Mouse (Mus musculus) left cerebral cortex, adult 2 months (tissue): ENCODE data around the gene Wdhd1. TPM values are rescaled to one million over a fixed set of nuclear protein-coding genes. Genes with fewer than 3 reads are reported as not detected.

ENCODE experiments used
- DNase-seq, 2 experiments: peaks; one replicate each; pipeline ENCODE4 v3.0.0; 2021 to 2022; ENCODE audit warnings: low spot score in 2 of 2, mixed read lengths in 1 of 2; ENCODE audit errors: extremely low spot score in 1 of 2
- H3K27ac ChIP-seq: fragments of 200-600 bp; 2 replicates; pipeline ENCODE4 v1.8.1; 2022
- H3K4me3 ChIP-seq: fragments of 200-600 bp; 2 replicates; pipeline ENCODE4 v1.8.1; 2022
- CTCF ChIP-seq: fragments of 200-600 bp; IDR thresholded peaks from 2 replicates; pipeline ENCODE4 v1.8.1; 2022; ENCODE audit warnings: antibody characterized with exemption, mild to moderate bottlenecking, moderate library complexity
- intact Hi-C: fragments of 180-260 bp; cut with DNase I; formaldehyde crosslinking; loops from one replicate; pipeline ENCODE4 v1.15.1; 2025
- total RNA-seq, 2 experiments: library from RNA; stranded (reverse); gene quantifications; 2 replicates each; pipeline ENCODE4 v1.2.3; 2021

Wdhd1 gene
- total RNA-seq, 2 experiments from 2014 or later = 4.9 to 6.8 TPM

GRCm38 (mm10) chr14:47216541-47216940 is 60.1 kb downstream of the Wdhd1 start:
- no peak for TF ChIP-seq CTCF
- intact Hi-C loops = no loop called here
- no peak overlapping the region for H3K4me3 ChIP-seq
- H3K27ac ChIP-seq = no peak overlapping the region
- DNase-seq = no peak

GRCm38 (mm10) chr14:47214367-47214766 is 62.3 kb downstream of the Wdhd1 start:
- DNase-seq = no peak
- intact Hi-C loops = no loop called here
- H3K27ac ChIP-seq = no peak overlapping the region
- no peak overlapping the region for H3K4me3 ChIP-seq
- no peak for TF ChIP-seq CTCF

GRCm38 (mm10) chr14:47213305-47213704 is 63.4 kb downstream of the Wdhd1 start:
- TF ChIP-seq CTCF = no peak
- H3K4me3 ChIP-seq = no peak overlapping the region
- intact Hi-C loops = no loop called here

GRCm38 (mm10) chr14:47209669-47210164 is 66.9 kb downstream of the Wdhd1 start:
- no peak for DNase-seq
- TF ChIP-seq CTCF = no peak
- no peak overlapping the region for H3K4me3 ChIP-seq
- no peak overlapping the region for H3K27ac ChIP-seq
- intact Hi-C loops = no loop called here

More at GRCm38 (mm10) chr14:47213305-47213704, 63.4 kb downstream of the Wdhd1 start:
- no peak for DNase-seq
- H3K27ac ChIP-seq = no peak overlapping the region

GRCm38 (mm10) chr14:47208564-47209493 is 67.8 kb downstream of the Wdhd1 start:
- Histone ChIP-seq H3K27ac (no peak overlapping the region), H3K4me3 (no peak overlapping the region)
- TF ChIP-seq CTCF = no peak
- DNase-seq = no peak
- intact Hi-C loops = no loop called here

- DNase-seq = no peak
- no peak overlapping the region for H3K27ac ChIP-seq
- intact Hi-C loops = no loop called here
- H3K4me3 ChIP-seq = no peak overlapping the region
- no peak for TF ChIP-seq CTCF
These were observed 70.1 kb downstream of the Wdhd1 start for GRCm38 (mm10) chr14:47206601-47207000.

- H3K27ac ChIP-seq = no peak overlapping the region
- no peak overlapping the region for H3K4me3 ChIP-seq
- TF ChIP-seq CTCF = no peak
- DNase-seq = no peak
- intact Hi-C loops = no loop called here
These were observed 71.2 kb downstream of the Wdhd1 start for GRCm38 (mm10) chr14:47205270-47205972.

GRCm38 (mm10) chr14:47197340-47197739 is 79.3 kb downstream of the Wdhd1 start:
- Histone ChIP-seq H3K4me3 (no peak overlapping the region), H3K27ac (no peak overlapping the region)
- intact Hi-C loops = no loop called here
- TF ChIP-seq CTCF = no peak
- DNase-seq = no peak

GRCm38 (mm10) chr14:47196711-47197110 is 79.9 kb downstream of the Wdhd1 start:
- Histone ChIP-seq H3K27ac (no peak overlapping the region), H3K4me3 (no peak overlapping the region)
- intact Hi-C loops = no loop called here
- no peak for TF ChIP-seq CTCF
- DNase-seq = no peak

- TF ChIP-seq CTCF = no peak; the same call in none of the 2 replicates
- no peak for DNase-seq
- H3K4me3 ChIP-seq = no peak overlapping the region
- intact Hi-C loops = no loop called here
- H3K27ac ChIP-seq = no peak overlapping the region
These were observed 82.6 kb downstream of the Wdhd1 start for GRCm38 (mm10) chr14:47194096-47194495.

GRCm38 (mm10) chr14:47193506-47193905 is 83.2 kb downstream of the Wdhd1 start:
- H3K27ac ChIP-seq = no peak overlapping the region
- intact Hi-C loops = no loop called here
- TF ChIP-seq CTCF = no peak
- no peak overlapping the region for H3K4me3 ChIP-seq
- DNase-seq = no peak

GRCm38 (mm10) chr14:47191861-47192260 is 84.8 kb downstream of the Wdhd1 start:
- no peak for TF ChIP-seq CTCF
- no peak overlapping the region for H3K27ac ChIP-seq
- intact Hi-C loops = no loop called here

More at GRCm38 (mm10) chr14:47191861-47192260, 84.8 kb downstream of the Wdhd1 start:
- DNase-seq = no peak
- no peak overlapping the region for H3K4me3 ChIP-seq

Other genes with a start within 250 kb of the Wdhd1 start
- gene Gch1, start 87.4 kb downstream of the Wdhd1 start, total RNA-seq = 1 to 10 TPM; 1.2 to 1.9 TPM
- gene Socs4, start 74 bp upstream of the Wdhd1 start, total RNA-seq = 10 to 100 TPM; 11.7 to 14.6 TPM
- 10 to 100 TPM; 46.7 to 51.9 TPM for gene Mapk1ip1l, start 21.4 kb upstream of the Wdhd1 start, total RNA-seq
- under 1 TPM; 0.32 to 0.33 TPM for gene Lgals3, start 90.9 kb upstream of the Wdhd1 start, total RNA-seq
- gene Dlgap5, start 141.6 kb upstream of the Wdhd1 start, total RNA-seq = under 1 TPM; 0.43 to 0.47 TPM
- 100 to 1,000 TPM in 1 of 2 experiments, 10 to 100 TPM in 1; 86.6 to 110 TPM for gene Fbxo34, start 173.6 kb upstream of the Wdhd1 start, total RNA-seq